Mouse (Mus musculus): ENCODE results near the gene Npr2. TPM values are rescaled to one million over a fixed set of nuclear protein-coding genes. Genes with fewer than 3 reads are reported as not detected.

Gene Npr2
- total RNA-seq, 2 experiments from 2014 or later: 30.7 to 39.5 TPM

DNA sequence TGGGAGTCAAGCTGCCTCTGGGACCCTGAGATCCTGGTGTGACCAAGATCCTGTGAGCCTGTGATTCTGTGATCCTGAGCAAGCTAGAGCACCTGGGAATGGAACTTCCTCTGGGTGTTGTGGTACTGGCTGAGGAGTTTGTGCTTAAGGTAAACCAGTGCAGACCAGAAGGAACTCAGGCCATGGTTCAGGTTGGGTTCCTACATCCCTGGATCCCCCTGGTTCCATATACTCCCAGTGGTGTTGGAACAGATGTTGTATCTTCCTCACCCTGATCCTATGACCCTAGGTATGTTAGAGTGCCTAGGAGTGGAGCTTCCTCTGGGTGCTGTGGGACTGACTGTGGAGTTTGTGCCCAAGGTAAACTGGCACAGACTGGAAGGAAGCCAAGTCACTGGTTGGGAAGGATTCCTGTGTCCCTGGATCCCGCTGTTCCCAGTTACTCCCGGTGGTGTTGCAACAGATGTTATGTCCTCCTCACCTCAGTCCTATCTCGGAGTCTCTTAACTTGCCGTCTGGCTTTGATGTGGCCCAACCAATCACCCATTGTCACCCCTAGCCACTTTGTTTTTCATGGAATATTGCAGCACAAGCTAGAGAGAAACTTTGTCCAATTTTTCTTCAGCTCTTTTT is 11.5 kb upstream of the Npr2 start:
- DNase-seq: no peak

DNA sequence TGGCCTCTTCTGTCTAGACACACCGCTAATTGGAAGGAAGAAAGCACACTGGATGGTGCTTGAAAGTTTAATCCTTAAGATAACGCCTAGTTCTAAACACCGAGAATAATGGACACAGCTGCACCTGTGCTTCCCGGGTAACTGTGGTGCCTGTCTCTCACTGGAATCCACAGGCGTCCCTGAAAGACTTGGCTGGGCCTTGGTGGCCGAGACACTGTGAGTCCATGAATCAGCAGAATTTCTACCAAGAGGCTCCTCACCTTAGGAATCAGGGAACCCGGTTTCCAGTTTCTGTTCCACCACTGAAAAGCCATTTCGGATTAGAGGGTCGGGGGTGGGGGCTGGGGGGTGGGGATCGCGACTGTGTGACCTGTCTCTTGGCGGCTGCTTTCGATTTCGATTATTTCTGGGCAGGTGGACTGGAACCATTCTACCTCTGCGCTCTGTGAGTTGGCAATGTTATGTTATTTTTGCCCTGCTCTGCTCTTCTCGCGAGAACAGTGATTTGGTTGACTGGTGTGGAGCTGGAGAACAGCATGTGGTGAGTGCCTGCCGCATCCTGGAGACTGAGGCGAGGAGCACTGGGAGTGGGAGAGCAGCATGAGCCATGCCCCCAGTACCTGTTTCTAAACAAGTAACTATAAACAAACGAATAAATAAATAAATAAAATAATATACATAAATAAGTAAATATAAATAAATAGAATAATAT is 2.5 kb upstream of the Npr2 start:
- no peak for DNase-seq

- DNase-seq: peak; percentile 66
Observed at GRCm38 (mm10) chr4:43630030-43630581, 1.6 kb upstream of the Npr2 start.

- no peak for DNase-seq
Observed at GRCm38 (mm10) chr4:43630671-43631045, 1.1 kb upstream of the Npr2 start.

GRCm38 (mm10) chr4:43631956-43632920 is 503 bp downstream of the Npr2 start:
- DNase-seq: peak; percentile 37

DNA sequence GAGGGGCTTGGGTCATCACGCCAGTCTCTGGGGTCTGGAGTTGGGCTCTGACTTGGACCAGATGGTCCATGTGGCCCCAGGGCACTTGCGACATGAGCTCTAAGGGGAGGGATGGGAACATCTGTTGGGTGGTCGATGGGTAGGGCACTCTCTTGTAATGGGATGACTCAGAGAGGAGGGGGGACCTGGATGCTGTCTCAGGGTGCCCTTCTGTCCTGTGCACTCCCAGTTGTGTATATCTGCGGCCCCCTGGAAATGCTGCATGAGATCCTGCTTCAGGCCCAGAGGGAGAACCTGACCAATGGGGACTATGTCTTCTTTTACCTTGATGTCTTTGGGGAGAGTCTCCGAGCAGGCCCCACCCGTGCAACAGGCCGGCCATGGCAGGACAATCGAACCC is 1.6 kb downstream of the Npr2 start:
- no peak for DNase-seq

DNA sequence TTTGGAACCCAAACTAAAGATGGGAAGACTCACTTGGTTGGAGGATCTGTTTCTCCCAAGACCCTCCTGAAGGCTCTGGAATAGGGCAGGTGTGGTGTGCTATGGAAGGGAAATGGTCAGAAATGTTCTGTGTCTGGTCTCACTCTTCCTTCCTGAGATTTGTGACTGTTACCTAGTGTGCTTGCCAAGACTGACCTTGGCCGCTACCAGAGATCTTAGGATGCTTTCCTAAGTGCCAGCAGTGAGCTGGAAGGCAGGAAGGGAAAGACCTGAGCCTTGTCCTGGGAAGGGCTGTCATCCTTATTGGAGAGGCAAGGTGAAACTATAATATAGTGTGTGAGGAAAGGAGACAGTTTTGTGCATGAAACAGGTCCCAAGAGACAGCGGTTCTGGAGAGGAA is 2.0 kb downstream of the Npr2 start:
- DNase-seq: no peak

DNA sequence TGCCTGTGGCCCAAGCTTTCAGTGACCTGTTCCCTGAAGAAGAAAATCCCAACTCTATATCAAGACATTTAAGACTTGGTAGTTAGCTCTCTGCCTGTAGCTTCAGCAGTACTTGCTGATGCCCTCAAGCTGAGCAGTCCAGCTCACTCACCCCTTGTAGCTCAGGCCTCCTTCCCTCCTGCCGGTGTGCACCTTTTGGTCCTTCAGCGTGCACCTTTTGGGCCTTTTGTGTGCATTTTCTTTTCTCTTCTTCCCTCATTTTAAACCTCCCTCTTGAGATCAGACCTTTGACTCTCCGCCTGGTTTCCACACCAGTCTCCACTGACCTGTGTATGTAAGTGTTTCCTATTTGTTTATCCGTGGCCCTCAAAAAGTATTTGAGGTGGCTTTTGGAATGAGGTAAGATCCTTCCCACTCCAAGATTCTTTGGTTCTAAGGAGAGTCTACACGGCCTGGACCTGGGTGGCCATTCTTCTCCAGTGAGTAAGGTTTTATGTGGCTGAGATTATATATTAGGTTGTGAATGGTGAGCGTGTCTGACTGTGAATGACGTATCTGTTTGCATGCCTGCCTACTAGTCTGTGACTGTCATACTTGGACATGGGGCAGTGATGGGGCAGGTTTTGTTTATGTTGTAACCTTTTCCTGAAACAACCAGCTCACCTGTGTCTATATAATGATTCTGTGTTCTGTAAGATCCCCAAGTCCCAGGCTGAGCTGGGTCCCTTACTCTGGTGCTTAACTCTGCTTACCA is 3.1 kb downstream of the Npr2 start:
- no peak for DNase-seq

- DNase-seq: no peak
Observed at GRCm38 (mm10) chr4:43636751-43637150, 5.0 kb downstream of the Npr2 start.

GRCm38 (mm10) chr4:43640076-43640475 is 8.3 kb downstream of the Npr2 start:
- no peak for DNase-seq

GRCm38 (mm10) chr4:43640491-43640890 is 8.8 kb downstream of the Npr2 start:
- DNase-seq: no peak

- no peak for DNase-seq
Observed at GRCm38 (mm10) chr4:43649783-43650182, 18.0 kb downstream of the Npr2 start.

- no peak for DNase-seq
Observed at GRCm38 (mm10) chr4:43652726-43653125, 21.0 kb downstream of the Npr2 start.

GRCm38 (mm10) chr4:43653161-43654015 is 21.7 kb downstream of the Npr2 start, which contains the start of gene Spag8:
TSS of gene Spag8 (minus strand) at chr4:43653594.
- DNase-seq: no peak

DNA sequence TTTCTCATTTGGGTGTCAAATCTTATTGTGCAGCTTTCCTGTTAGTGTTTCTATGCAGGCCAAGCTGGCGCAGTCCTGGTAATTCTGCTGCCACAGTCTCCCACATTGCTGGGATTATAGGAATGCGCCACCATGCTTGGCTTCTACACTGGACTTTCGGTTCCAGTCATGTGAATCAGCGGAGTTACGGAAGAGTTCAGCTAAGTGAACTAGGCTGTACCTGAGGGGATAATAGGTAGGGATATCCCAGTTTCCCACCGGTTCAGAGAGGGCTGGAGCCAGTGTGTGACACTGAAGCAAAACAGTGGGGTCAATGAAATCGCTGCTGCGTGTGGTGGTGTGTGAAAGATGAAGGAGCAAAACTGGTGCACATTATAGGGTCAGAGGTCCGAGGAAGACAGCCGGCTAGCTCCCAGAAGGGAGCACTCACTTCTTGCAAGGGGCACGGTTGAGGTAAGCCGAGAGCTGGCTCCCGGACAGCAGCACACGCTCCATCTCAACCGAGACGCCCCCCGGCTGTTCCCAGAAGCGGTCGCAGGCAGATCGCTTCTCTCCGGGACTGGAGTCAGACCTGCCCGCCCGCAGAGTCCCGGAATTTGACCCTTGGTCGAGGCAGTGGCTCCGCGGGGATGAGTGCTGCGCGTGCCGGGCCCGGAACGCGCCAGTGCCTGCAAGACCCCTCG is 24.1 kb downstream of the Npr2 start:
- no peak for DNase-seq

GRCm38 (mm10) chr4:43656339-43657109 is 24.8 kb downstream of the Npr2 start, which contains the start of gene Hint2:
TSS of gene Hint2 (minus strand) at chr4:43656466.
- DNase-seq: peak; percentile 90

GRCm38 (mm10) chr4:43657146-43657545 is 25.4 kb downstream of the Npr2 start:
- no peak for DNase-seq

DNA sequence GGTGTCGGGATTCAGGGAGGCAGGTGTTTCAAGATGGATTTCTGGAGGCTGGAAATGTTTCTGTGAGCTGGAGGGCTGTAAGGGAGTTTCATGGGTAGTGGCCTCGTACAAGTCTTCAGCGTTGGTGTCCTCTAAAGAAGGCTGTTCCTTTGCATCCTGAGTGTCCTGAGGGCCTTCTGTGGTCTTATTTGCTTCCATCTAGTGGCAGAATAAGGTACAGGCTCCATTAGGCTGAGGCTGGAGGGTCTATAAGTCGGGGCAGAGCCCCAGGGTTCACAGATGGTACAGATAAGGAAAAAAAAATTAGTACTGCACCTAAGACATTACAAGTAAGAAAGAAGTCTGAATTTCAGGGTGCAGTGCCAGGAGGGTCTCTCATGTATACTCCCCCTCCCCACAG is 34.7 kb downstream of the Npr2 start:
- no peak for DNase-seq

GRCm38 (mm10) chr4:43668782-43669427 is 37.2 kb downstream of the Npr2 start, which contains the start of the genes Tmem8b and Fam221b:
TSS of gene Tmem8b (plus strand) at chr4:43668971.
TSS of gene Fam221b (minus strand) at chr4:43669145.
- DNase-seq: peak; percentile 89
